Mouse (Mus musculus) lung, embryonic 16.5 days (tissue): ENCODE data around the gene Ogfrl1. TPM values are rescaled to one million over a fixed set of nuclear protein-coding genes. Genes with fewer than 3 reads are reported as not detected.

Source experiments
- ATAC-seq: fragments of 200-750 bp; cut with Nextera tagmentation; 2 replicates; pipeline ENCODE4 v1.8.0; 2017; ENCODE audit warnings: low read depth, mild to moderate bottlenecking, moderate library complexity
- H3K27ac ChIP-seq: fragments of 300-500 bp; sonication (generic); 2 replicates; pipeline ENCODE4 v1.5.1; 2014; ENCODE audit warnings: mild to moderate bottlenecking, control low read depth, low read length
- H3K27me3 ChIP-seq: fragments of 300-500 bp; sonication (generic); 2 replicates; pipeline ENCODE4 v1.6.1; 2014; ENCODE audit warnings: low read depth, low read length, mixed read lengths; ENCODE audit not compliant: control insufficient read depth, insufficient read depth
- H3K36me3 ChIP-seq: fragments of 300-500 bp; sonication (generic); 2 replicates; pipeline ENCODE4 v1.6.1; 2014; ENCODE audit warnings: low read length; ENCODE audit not compliant: control insufficient read depth, insufficient read depth
- H3K4me1 ChIP-seq: fragments of 300-500 bp; sonication (generic); replicated peaks from 2 replicates; pipeline ENCODE4 v1.6.1; 2014; ENCODE audit warnings: low read length, mixed read lengths; ENCODE audit not compliant: control insufficient read depth, insufficient read depth
- H3K4me2 ChIP-seq: fragments of 300-500 bp; sonication (generic); 2 replicates; pipeline ENCODE4 v1.6.1; 2014; ENCODE audit warnings: low read depth, low read length, control low read depth
- H3K4me3 ChIP-seq: fragments of 300-500 bp; sonication (generic); 2 replicates; pipeline ENCODE4 v1.5.1; 2014; ENCODE audit warnings: mild to moderate bottlenecking, low read length, control low read depth
- H3K9ac ChIP-seq: fragments of 300-500 bp; sonication (generic); 2 replicates; pipeline ENCODE4 v1.6.1; 2014; ENCODE audit warnings: low read length, control low read depth
- H3K9me3 ChIP-seq: fragments of 300-500 bp; sonication (generic); 2 replicates; pipeline ENCODE4 v1.6.1; 2016; ENCODE audit warnings: low read length; ENCODE audit not compliant: control insufficient read depth
- WGBS: fragments of 180-500 bp; shearing (Covaris S2); extraction: QIAGEN DNeasy Blood & Tissue Kit; methylation state at CpG from one replicate; pipeline ENCODE4 v1.1.7; 2014; 5-methylcytosine and 5-hydroxymethylcytosine counted together
- polyA plus RNA-seq: library from polyadenylated mRNA; unstranded; fragments of >200 nt; fragmentation: Nextera tagmentation; extraction: Ambion mirVana; gene quantifications from 2 replicates; pipeline ENCODE4 v1.2.1, GENCODE M21; 2015

The Ogfrl1 gene
- polyA plus RNA-seq = 5.8 and 7.0 TPM in 2 replicates

- Histone ChIP-seq H3K4me1 (no peaks in the 10 kb centered on the region), H3K4me2 (no peak within 1 kb of the TSS), H3K9me3 (no peaks in the 10 kb centered on the region), H3K27me3 (no peaks in the 10 kb centered on the region), H3K9ac (no peak within 1 kb of the TSS), H3K4me3 (no peak within 1 kb of the TSS), H3K36me3 (no peaks in the 10 kb centered on the region), H3K27ac (no peak within 1 kb of the TSS)
- 74% methylated on average over 4 of the region's 4 CpGs for WGBS
- ATAC-seq = no peak
These were observed at the start of gene Ogfrl1 for GRCm38 (mm10) chr1:23397623-23398022. TSS of gene Ogfrl1 (minus strand) at chr1:23397772.

GRCm38 (mm10) chr1:23445736-23446424 is 48.3 kb upstream of the Ogfrl1 start:
- no peak for ATAC-seq
- Histone ChIP-seq H3K9me3 (no peaks in the 10 kb centered on the region), H3K4me3 (no peak overlapping the region), H3K27ac (no peak overlapping the region), H3K4me1 (0 out of 2 replicates have a peak, but pooled peaks cover 3% of the 10 kb centered on the region), H3K36me3 (no peaks in the 10 kb centered on the region), H3K4me2 (no peak overlapping the region), H3K9ac (no peak overlapping the region), H3K27me3 (no peaks in the 10 kb centered on the region)
- 69% methylated on average over 5 of the region's 5 CpGs for whole genome bisulfite sequencing

DNA sequence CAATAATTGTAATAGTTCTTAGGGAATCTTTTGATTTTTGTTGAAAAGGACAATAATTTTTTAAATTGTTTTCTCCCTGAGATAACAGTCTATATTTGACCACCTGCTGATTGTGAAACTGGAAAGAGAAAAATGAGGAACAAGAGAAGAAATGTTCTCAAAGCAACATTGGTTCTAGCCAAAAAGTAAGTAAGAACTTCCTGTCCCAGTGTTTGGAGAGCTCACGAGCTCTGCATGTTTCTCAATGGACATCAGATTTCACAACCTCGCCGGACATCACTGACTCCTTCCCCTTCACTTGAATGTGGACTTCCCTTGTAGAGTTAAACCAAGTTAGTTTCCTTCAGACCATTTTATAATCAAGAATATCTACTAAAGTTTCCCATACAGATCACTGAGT is 36.0 kb upstream of the Ogfrl1 start:
- no peaks in the 10 kb centered on the region for H3K27me3 ChIP-seq
- no peak overlapping the region for H3K27ac ChIP-seq
- 58% methylated on average over 3 of the region's 3 CpGs for WGBS
- H3K4me3 ChIP-seq = no peak overlapping the region
- no peaks in the 10 kb centered on the region for H3K36me3 ChIP-seq
- no peak for ATAC-seq
- no peak overlapping the region for H3K9ac ChIP-seq
- no peak overlapping the region for H3K4me2 ChIP-seq
- H3K9me3 ChIP-seq = no peaks in the 10 kb centered on the region
- H3K4me1 ChIP-seq = no peaks in the 10 kb centered on the region

DNA sequence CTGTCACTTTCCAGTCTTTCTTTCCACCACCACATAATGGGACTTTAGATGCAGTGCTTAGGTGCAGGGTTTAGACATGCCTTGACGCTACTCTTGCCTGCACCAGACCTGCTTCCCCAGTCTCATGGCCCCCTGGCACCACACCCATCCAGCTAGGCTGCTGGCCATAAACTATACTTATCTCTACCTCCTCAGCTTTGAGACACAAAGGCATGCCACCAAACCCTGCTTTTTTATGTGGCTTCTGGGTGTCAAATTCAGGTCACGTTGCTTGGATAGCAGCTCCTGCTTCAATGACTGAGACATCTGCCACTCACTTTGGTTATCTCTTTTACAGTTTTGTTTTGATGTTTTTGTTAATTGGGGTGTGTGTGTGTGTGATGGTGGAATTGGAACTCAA is 28.9 kb upstream of the Ogfrl1 start:
- 0 out of 2 replicates have a peak, but pooled peaks cover 3% of the 10 kb centered on the region for H3K9me3 ChIP-seq
- H3K36me3 ChIP-seq = no peaks in the 10 kb centered on the region
- no peak overlapping the region for H3K4me2 ChIP-seq
- H3K27me3 ChIP-seq = no peaks in the 10 kb centered on the region
- ATAC-seq = no peak
- no peak overlapping the region for H3K4me3 ChIP-seq
- no peak overlapping the region for H3K27ac ChIP-seq
- H3K9ac ChIP-seq = no peak overlapping the region
- WGBS = 84% methylated on average over 2 of the region's 2 CpGs
- no peaks in the 10 kb centered on the region for H3K4me1 ChIP-seq

DNA sequence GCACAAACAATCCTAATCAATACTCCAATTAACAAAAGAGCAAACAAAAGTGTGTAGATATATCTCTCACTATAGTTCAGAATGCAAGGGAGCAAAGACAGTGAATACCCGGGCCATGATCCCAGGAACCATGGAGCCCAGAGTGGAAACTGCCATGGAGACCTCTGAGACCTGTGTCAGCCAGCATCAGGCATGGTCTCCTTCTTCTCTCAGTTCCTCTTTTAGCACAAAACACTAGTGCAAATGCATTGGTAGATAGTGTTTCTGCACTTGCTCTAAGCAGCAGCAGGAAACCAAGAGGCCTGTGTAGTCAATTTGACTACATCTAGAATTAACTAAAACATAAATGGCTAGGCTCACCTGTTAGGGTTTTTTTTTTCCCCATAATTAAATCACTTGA is 21.4 kb upstream of the Ogfrl1 start:
- Histone ChIP-seq H3K4me2 (no peak overlapping the region), H3K9me3 (no peaks in the 10 kb centered on the region), H3K9ac (no peak overlapping the region), H3K27ac (no peak overlapping the region), H3K27me3 (no peaks in the 10 kb centered on the region), H3K4me1 (no peaks in the 10 kb centered on the region), H3K4me3 (no peak overlapping the region), H3K36me3 (no peaks in the 10 kb centered on the region)
- no peak for ATAC-seq
- 75% methylated on average over 1 of the region's 1 CpGs for WGBS

DNA sequence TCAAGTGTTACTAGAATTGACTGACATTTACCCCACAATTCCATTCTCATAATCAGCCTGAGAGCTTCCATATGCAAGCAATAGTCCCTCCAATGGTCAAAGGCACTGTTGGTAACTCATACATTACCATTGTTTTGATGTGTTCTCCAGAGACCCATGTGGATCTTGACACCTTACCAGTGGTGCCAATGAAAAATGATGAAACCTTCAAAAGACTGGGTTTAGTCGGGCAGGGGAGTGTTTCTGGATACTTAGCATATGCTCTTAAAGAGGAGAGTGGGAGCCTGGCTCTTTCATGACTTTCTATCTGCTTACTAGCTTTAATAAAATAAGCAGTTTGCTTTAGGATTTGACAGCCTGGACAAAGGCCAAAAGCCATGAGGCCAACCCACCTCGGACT is 20.5 kb upstream of the Ogfrl1 start:
- no peak overlapping the region for H3K9ac ChIP-seq
- H3K4me2 ChIP-seq = no peak overlapping the region
- H3K36me3 ChIP-seq = no peaks in the 10 kb centered on the region
- WGBS = 31% methylated on average over 2 of the region's 2 CpGs
- no peak overlapping the region for H3K4me3 ChIP-seq
- H3K27me3 ChIP-seq = no peaks in the 10 kb centered on the region
- ATAC-seq = peak; percentile 91
- H3K27ac ChIP-seq = no peak overlapping the region
- no peaks in the 10 kb centered on the region for H3K9me3 ChIP-seq
- H3K4me1 ChIP-seq = no peaks in the 10 kb centered on the region

DNA sequence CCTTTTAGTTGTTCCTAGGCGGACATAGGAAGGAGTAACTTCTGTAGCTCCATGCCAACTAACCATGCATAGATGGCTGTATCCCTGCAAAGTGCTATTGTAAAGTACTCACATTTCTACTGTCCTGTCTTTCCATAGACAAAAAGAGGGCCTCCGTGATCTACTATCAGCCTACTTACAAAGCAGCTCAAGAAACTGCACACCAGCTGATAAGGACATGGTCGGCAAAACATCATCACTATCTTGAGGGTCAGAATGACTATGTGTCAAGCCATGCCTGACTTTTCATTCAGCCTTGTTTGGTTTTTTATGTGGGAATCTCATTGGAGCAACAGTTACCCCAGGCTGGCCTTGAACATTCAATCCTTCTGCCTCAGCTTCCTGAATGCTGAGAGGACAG is 20.0 kb upstream of the Ogfrl1 start:
- 66% methylated on average over 3 of the region's 3 CpGs for WGBS
- H3K9me3 ChIP-seq = no peaks in the 10 kb centered on the region
- no peaks in the 10 kb centered on the region for H3K36me3 ChIP-seq
- H3K27me3 ChIP-seq = no peaks in the 10 kb centered on the region
- H3K4me3 ChIP-seq = no peak overlapping the region
- no peaks in the 10 kb centered on the region for H3K4me1 ChIP-seq
- H3K27ac ChIP-seq = no peak overlapping the region
- H3K9ac ChIP-seq = no peak overlapping the region
- no peak for ATAC-seq
- no peak overlapping the region for H3K4me2 ChIP-seq

GRCm38 (mm10) chr1:23411533-23411932 is 14.0 kb upstream of the Ogfrl1 start:
- Histone ChIP-seq H3K27ac (no peak overlapping the region), H3K27me3 (no peaks in the 10 kb centered on the region), H3K4me3 (no peak overlapping the region), H3K36me3 (no peaks in the 10 kb centered on the region), H3K9ac (no peak overlapping the region), H3K9me3 (no peaks in the 10 kb centered on the region), H3K4me1 (no peaks in the 10 kb centered on the region), H3K4me2 (no peak overlapping the region)
- 81% methylated on average over 5 of the region's 5 CpGs for WGBS
- ATAC-seq = no peak

DNA sequence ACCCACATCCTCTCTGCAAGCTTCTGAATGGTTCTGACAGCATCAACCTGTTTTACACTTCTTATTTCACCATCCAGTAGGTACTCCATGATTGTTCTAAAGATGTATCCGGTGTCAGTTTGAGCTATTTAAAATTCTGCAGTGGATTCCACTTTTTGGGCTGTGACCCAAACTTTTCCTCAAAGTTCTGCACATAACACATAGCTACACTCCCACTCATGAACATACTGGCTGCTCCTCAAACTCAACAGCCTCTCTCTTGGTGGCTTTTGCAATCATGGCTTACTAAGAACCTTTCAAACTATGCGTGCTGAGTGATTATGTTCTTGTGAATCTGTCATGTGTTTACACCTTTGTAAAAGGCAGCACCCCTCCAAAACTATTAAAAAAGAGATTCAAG is 12.4 kb upstream of the Ogfrl1 start:
- ATAC-seq = no peak
- Histone ChIP-seq H3K36me3 (no peaks in the 10 kb centered on the region), H3K9ac (no peak overlapping the region), H3K27me3 (no peaks in the 10 kb centered on the region), H3K4me3 (no peak overlapping the region), H3K27ac (no peak overlapping the region), H3K4me1 (no peaks in the 10 kb centered on the region), H3K4me2 (no peak overlapping the region), H3K9me3 (no peaks in the 10 kb centered on the region)
- WGBS = 72% methylated on average over 2 of the region's 2 CpGs

DNA sequence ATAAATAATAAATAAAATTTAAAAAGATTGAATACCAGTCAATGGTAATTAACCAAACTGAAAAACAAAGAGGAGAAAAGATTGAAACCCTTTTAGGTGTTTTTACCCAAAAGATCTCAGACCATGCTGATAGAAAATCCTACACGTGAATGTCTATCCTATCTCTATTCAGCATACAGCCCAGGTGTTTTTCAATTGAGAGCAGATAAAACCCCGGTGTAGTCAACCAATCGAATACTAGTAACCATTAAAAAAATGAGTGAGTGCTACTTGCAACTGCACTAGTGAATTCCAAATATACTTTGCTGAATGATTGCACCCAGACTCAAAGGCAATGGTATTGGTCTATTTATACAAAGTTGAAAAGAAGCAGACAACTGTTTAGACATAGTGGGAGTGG is 4.8 kb upstream of the Ogfrl1 start:
- no peaks in the 10 kb centered on the region for H3K36me3 ChIP-seq
- 78% methylated on average over 3 of the region's 3 CpGs for WGBS
- H3K4me2 ChIP-seq = no peak overlapping the region
- no peak overlapping the region for H3K9ac ChIP-seq
- H3K27ac ChIP-seq = no peak overlapping the region
- no peaks in the 10 kb centered on the region for H3K27me3 ChIP-seq
- no peak overlapping the region for H3K4me3 ChIP-seq
- no peaks in the 10 kb centered on the region for H3K4me1 ChIP-seq
- no peaks in the 10 kb centered on the region for H3K9me3 ChIP-seq
- ATAC-seq = no peak
